Mouse (Mus musculus): ENCODE measurements around the gene Pagr1b.

- TF ChIP-seq POLR2A (IDR thresholded peaks at IDR 0.05; ENCODE audit: borderline replicate concordance, control insufficient read depth, low read depth, low read length) = no peak
- no peak for TF ChIP-seq CTCF (IDR thresholded peaks at IDR 0.05; ENCODE audit: control insufficient read depth, insufficient read depth, low read length)
Observed at GRCm38 (mm10) chr7:126951741-126952140, 64.5 kb downstream of the Pagr1b start.

All from bone marrow, adult 2 months (tissue).